Mouse (Mus musculus) ES-Bruce4 (cell line): ENCODE measurements at regions not wholly inside any gene's neighbourhood (a gene's known extent, or its start where the extent isn't known, plus 50 kb on each side); places are given as distances from the start of the nearest gene placed in this dataset.

ENCODE experiments used
- H3K27ac ChIP-seq: 2 replicates; pipeline ENCODE4 v1.5.1; 2012; ENCODE audit warnings: low read length, inconsistent platforms; ENCODE audit not compliant: insufficient read depth
- H3K27me3 ChIP-seq: 2 replicates; pipeline ENCODE4 v1.6.1; 2012; ENCODE audit warnings: mild to moderate bottlenecking, low read length, inconsistent platforms; ENCODE audit not compliant: control insufficient read depth, poor library complexity, insufficient read depth, severe bottlenecking
- H3K36me3 ChIP-seq: 2 replicates; pipeline ENCODE4 v1.6.1; 2012; ENCODE audit warnings: inconsistent platforms, mild to moderate bottlenecking, low read length, moderate library complexity; ENCODE audit not compliant: control insufficient read depth, poor library complexity, insufficient read depth, severe bottlenecking
- H3K4me1 ChIP-seq: one replicate; pipeline ENCODE4 v1.8.1; 2011; ENCODE audit warnings: low read length; ENCODE audit not compliant: control insufficient read depth, insufficient read depth
- H3K4me3 ChIP-seq: 2 replicates; pipeline ENCODE4 v1.5.1; 2011; ENCODE audit warnings: low read depth, mild to moderate bottlenecking, low read length
- H3K9ac ChIP-seq: 2 replicates; pipeline ENCODE4 v1.6.1; 2012; ENCODE audit warnings: low read depth, mild to moderate bottlenecking, inconsistent platforms; ENCODE audit not compliant: poor library complexity, severe bottlenecking
- H3K9me3 ChIP-seq: replicated peaks from 2 replicates; pipeline ENCODE4 v1.6.1; 2012; ENCODE audit warnings: mild to moderate bottlenecking, low read length, inconsistent platforms; ENCODE audit not compliant: control insufficient read depth, poor library complexity, insufficient read depth, severe bottlenecking
- CTCF ChIP-seq: IDR thresholded peaks from one replicate; pipeline ENCODE4 v1.8.1; 2011; ENCODE audit warnings: low read depth, low read length
- EP300 ChIP-seq: IDR thresholded peaks from 2 replicates; pipeline ENCODE4 v1.6.1; 2011; ENCODE audit warnings: low read depth, low read length; ENCODE audit not compliant: insufficient read depth
- POLR2A ChIP-seq: IDR thresholded peaks from one replicate; pipeline ENCODE4 v1.8.1; 2011; ENCODE audit warnings: low read length; ENCODE audit not compliant: insufficient read depth

- Histone ChIP-seq H3K36me3 (no peaks in the 10 kb centered on the region), H3K4me3 (no peak overlapping the region), H3K27ac (no peak overlapping the region), H3K9me3 (no peaks in the 10 kb centered on the region), H3K4me1 (no peaks in the 10 kb centered on the region), H3K27me3 (no peaks in the 10 kb centered on the region), H3K9ac (no peak overlapping the region)
- TF ChIP-seq EP300 (no peak), CTCF (no peak), POLR2A (no peak)
Observed at GRCm38 (mm10) chr6:117251383-117251925, 83.1 kb downstream of the Cxcl12 start.

- no peak overlapping the region for H3K9ac ChIP-seq
- H3K9me3 ChIP-seq = no peaks in the 10 kb centered on the region
- H3K4me3 ChIP-seq = no peak overlapping the region
- H3K27me3 ChIP-seq = no peaks in the 10 kb centered on the region
- H3K27ac ChIP-seq = no peak overlapping the region
- H3K36me3 ChIP-seq = no peaks in the 10 kb centered on the region
- no peaks in the 10 kb centered on the region for H3K4me1 ChIP-seq
- TF ChIP-seq POLR2A (no peak), CTCF (no peak), EP300 (no peak)
Observed at GRCm38 (mm10) chr6:117252361-117252760, 84.0 kb downstream of the Cxcl12 start.

GRCm38 (mm10) chr6:117253036-117253435, 84.7 kb downstream of the Cxcl12 start:
- Histone ChIP-seq H3K27ac (no peak overlapping the region), H3K27me3 (no peaks in the 10 kb centered on the region), H3K36me3 (no peaks in the 10 kb centered on the region), H3K4me3 (no peak overlapping the region), H3K9ac (no peak overlapping the region), H3K9me3 (no peaks in the 10 kb centered on the region), H3K4me1 (no peaks in the 10 kb centered on the region)
- TF ChIP-seq POLR2A = no peak
- TF ChIP-seq EP300 = no peak
- TF ChIP-seq CTCF = no peak

GRCm38 (mm10) chr6:117253586-117254330, 85.4 kb downstream of the Cxcl12 start:
- Histone ChIP-seq H3K9me3 (no peaks in the 10 kb centered on the region), H3K9ac (no peak overlapping the region), H3K4me3 (no peak overlapping the region), H3K27ac (no peak overlapping the region), H3K36me3 (no peaks in the 10 kb centered on the region), H3K27me3 (no peaks in the 10 kb centered on the region), H3K4me1 (no peaks in the 10 kb centered on the region)
- TF ChIP-seq EP300 = no peak
- no peak for TF ChIP-seq POLR2A
- no peak for TF ChIP-seq CTCF

GRCm38 (mm10) chr6:117254620-117255228, 86.4 kb downstream of the Cxcl12 start:
- TF ChIP-seq CTCF (no peak), POLR2A (no peak), EP300 (no peak)
- Histone ChIP-seq H3K36me3 (no peaks in the 10 kb centered on the region), H3K4me1 (no peaks in the 10 kb centered on the region), H3K27me3 (no peaks in the 10 kb centered on the region), H3K9ac (no peak overlapping the region), H3K9me3 (no peaks in the 10 kb centered on the region), H3K27ac (no peak overlapping the region), H3K4me3 (no peak overlapping the region)

GRCm38 (mm10) chr6:117255399-117256098, 87.2 kb downstream of the Cxcl12 start:
- Histone ChIP-seq H3K4me3 (no peak overlapping the region), H3K4me1 (no peaks in the 10 kb centered on the region), H3K9ac (no peak overlapping the region), H3K9me3 (no peaks in the 10 kb centered on the region), H3K27me3 (no peaks in the 10 kb centered on the region), H3K36me3 (no peaks in the 10 kb centered on the region), H3K27ac (no peak overlapping the region)
- TF ChIP-seq POLR2A (no peak), CTCF (no peak), EP300 (no peak)
